Mouse (Mus musculus): ENCODE results near the gene Krt7. TPM values are rescaled to one million over a fixed set of nuclear protein-coding genes. Genes with fewer than 3 reads are reported as not detected.

Krt7 gene
- polyA plus RNA-seq (2015; fragmentation: Nextera tagmentation; extraction: Ambion mirVana): 659 and 724 TPM in 2 replicates

DNA sequence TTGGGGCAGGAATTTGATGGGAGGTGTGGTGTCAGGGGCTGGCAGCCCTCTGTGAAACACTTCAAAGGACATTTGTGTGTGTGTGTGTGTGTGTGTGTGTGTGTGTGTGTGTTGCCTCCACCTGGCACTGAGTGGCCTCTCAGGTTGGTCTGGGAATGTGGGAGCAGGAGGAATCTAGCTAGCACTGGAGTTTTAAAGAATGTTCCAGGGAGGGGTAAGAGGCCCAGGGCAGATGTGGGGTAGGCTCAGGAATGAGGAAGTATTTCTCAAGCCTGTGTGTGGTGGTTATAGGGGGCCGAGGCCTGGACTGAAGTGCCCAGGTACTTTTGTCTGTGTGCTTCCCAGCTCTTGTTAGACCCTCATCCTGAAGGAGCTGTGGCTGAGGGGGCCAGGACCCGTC is at the start of gene Krt7:
Gene Krt7, plus strand, starts transcription at position 269 of the 400 bp plus-strand sequence.

DNA sequence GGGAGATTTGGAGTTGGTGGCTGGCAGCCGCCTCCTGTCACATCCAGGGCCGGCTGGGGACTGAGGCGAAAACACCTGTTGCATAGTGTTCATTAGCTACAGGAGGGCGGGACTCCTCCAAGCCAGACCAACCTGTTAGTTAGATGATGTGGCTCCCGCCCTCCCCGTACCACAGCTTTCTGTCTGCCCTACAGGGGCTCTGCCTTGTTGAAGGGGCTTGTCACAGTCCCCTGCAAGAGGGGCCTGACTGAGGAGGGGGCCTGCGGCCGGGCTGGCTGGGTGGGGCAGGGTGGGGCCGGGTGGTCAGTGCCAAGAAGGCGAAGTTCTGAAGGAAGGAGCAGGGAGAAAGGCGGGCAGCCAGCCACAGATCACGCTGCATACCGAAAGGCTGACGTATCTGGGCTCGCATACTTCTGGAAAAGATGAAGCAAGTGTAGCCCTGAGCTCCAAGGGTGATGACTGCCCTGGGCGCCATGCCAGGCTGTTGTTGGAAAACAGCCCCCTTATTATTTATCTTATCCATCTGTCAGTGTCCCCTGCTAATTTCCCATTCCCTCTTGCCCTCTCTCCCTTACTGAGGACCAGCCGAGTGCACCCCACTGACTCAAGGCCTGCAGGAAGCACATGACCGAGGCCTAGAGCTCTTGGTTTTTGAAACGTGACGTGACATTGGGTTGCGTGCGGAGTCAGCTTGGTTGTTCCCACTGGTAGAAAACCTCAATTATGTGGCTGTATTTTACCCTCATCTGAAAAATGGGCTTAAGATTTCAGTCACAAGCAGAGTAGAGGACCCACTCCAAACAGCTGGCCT is 40.5 kb upstream of the Krt7 start, which contains the start of gene Krt80:
Gene Krt80, minus strand, starts transcription at position 62 of the 811 bp plus-strand sequence.

DNA sequence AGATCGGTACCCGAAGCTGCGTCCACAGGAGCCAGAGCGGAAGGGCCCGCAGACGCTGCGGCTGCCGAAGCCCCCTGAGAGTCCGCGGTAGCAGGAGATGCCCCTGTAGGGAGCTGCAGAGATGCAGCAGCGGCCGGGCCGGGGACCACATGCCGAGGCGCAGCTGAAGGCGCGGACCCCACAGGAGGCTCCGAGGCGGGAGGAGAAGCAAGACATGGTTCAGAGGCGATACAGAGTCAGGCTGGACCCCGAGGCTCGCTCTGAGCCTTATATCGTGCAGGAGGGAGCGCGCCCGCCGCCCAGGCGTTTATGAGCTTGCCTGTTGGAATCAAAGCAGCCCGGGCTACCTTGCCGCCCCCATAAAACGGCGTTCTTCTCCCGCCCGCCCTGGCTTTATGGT is 27.7 kb downstream of the Krt7 start, which contains the start of gene Krt87:
Gene Krt87, minus strand, starts transcription at position 250 of the 400 bp plus-strand sequence.

GRCm38 (mm10) chr15:101447444-101447843 is 36.6 kb downstream of the Krt7 start, which contains the start of gene Krt88:
Gene Krt88 (plus strand): TSS chr15:101447744.

DNA sequence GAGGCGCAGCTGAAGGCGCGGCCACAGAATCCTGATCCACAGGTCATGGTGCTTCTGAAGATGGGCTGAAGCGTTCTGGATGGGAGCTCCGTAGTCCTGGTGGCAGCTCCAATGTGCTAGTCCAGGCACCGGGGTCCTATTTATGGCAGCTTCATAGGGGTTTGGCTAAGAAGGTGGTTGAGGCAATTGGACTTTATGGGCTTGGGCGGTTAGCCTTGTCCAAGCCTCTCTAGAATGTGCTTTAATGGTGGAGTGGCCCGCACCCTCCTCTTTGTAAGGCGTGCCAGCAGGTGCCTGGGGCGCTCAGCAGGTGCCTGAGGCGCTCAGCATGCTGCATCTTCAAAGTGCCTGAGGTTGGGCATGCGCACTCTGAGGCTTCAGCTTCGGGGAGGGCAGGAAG is 52.8 kb downstream of the Krt7 start, which contains the start of gene Krt81:
Gene Krt81, minus strand, starts transcription at position 101 of the 400 bp plus-strand sequence.

DNA sequence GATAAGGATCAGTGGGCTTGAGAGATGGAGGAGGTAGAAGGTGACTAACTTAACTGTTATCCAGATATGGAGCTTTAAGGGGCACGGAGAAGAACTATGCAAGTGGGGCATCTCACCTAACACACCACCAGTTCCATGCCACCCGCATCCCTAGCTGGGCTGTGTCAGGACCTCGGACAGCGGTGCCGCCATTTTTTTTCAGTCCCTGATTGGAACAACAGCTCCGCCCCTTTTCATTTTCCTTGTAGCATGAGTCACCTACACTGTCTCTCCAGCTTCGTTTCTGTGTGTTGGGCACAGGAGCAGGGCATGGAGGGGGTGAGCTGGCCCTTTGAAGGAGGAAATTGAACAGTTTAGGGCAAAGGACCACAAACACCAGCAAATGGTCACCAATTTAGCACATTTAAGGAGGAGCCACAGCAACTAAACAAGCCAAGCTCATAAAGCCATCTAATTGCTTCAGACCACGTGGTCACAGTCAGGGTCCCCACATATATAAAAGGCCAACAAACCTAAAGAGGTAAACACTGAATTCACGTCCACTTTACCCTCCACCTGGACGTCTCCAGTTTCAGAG is 62.2 kb downstream of the Krt7 start, which contains the start of gene Krt86:
Gene Krt86, plus strand, starts transcription at position 527 of the 577 bp plus-strand sequence.

MicroRNAs encoded within 50 kb of the gene (microRNA counts, 519-probe panel; counts per million panel counts)
- microRNA mmu-miR-1941-3p (1,791 counts per million, percentile 19 among the panel's probes with 10 or more counts), microRNA mmu-miR-1941-5p (not detected)

Small RNAs within 50 kb of the gene (microRNA-seq; reads per million reads assigned to microRNA genes)
- 2.8 reads per million for gene Mir1941

Other genes with a start within 250 kb of the Krt7 start
- 3.3 and 3.4 TPM in 2 replicates for gene Acvr1b, start 237.0 kb upstream of the Krt7 start, polyA plus RNA-seq (2015; fragmentation: Nextera tagmentation; extraction: Ambion mirVana)
- 1.2 TPM in 2 replicates for gene Grasp, start 186.9 kb upstream of the Krt7 start, polyA plus RNA-seq (2015; fragmentation: Nextera tagmentation; extraction: Ambion mirVana)
- gene Nr4a1, start 156.8 kb upstream of the Krt7 start, polyA plus RNA-seq (2015; fragmentation: Nextera tagmentation; extraction: Ambion mirVana): 14.3 and 20.2 TPM in 2 replicates
- 40.7 and 49.5 TPM in 2 replicates for gene Atg101, start 126.8 kb upstream of the Krt7 start, polyA plus RNA-seq (2015; fragmentation: Nextera tagmentation; extraction: Ambion mirVana)
- gene 6030408B16Rik, start 117.8 kb upstream of the Krt7 start, polyA plus RNA-seq (2015; fragmentation: Nextera tagmentation; extraction: Ambion mirVana): 5.5 and 11.7 TPM in 2 replicates
- gene Krt80, start 40.9 kb upstream of the Krt7 start, polyA plus RNA-seq (2015; fragmentation: Nextera tagmentation; extraction: Ambion mirVana): 4.7 and 4.8 TPM in 2 replicates
- 0.05 and 0.11 TPM in 2 replicates for gene Krt87, start 27.8 kb downstream of the Krt7 start, polyA plus RNA-seq (2015; fragmentation: Nextera tagmentation; extraction: Ambion mirVana)
- not detected in 2 replicates for gene Krt88, start 36.7 kb downstream of the Krt7 start, polyA plus RNA-seq (2015; fragmentation: Nextera tagmentation; extraction: Ambion mirVana)
- gene Krt81, start 52.7 kb downstream of the Krt7 start, polyA plus RNA-seq (2015; fragmentation: Nextera tagmentation; extraction: Ambion mirVana): not detected in 2 replicates
- not detected in 2 replicates for gene Krt86, start 62.4 kb downstream of the Krt7 start, polyA plus RNA-seq (2015; fragmentation: Nextera tagmentation; extraction: Ambion mirVana)
- 0.51 TPM in 1 of 2 replicates, not detected in the other for gene Krt83, start 80.5 kb downstream of the Krt7 start, polyA plus RNA-seq (2015; fragmentation: Nextera tagmentation; extraction: Ambion mirVana)
- gene Gm49425, start 106.2 kb downstream of the Krt7 start, polyA plus RNA-seq (2015; fragmentation: Nextera tagmentation; extraction: Ambion mirVana): not detected in 2 replicates
- gene Krt84, start 121.8 kb downstream of the Krt7 start, polyA plus RNA-seq (2015; fragmentation: Nextera tagmentation; extraction: Ambion mirVana): 0.06 TPM in 1 of 2 replicates, not detected in the other
- gene Krt82, start 139.6 kb downstream of the Krt7 start, polyA plus RNA-seq (2015; fragmentation: Nextera tagmentation; extraction: Ambion mirVana): not detected in 2 replicates
- gene Krt90, start 151.9 kb downstream of the Krt7 start, polyA plus RNA-seq (2015; fragmentation: Nextera tagmentation; extraction: Ambion mirVana): 0.43 and 1.2 TPM in 2 replicates
- gene Krt75, start 162.9 kb downstream of the Krt7 start, polyA plus RNA-seq (2015; fragmentation: Nextera tagmentation; extraction: Ambion mirVana): 0.04 and 0.13 TPM in 2 replicates
- gene Gm5414, start 217.1 kb downstream of the Krt7 start, polyA plus RNA-seq (2015; fragmentation: Nextera tagmentation; extraction: Ambion mirVana): not detected in 2 replicates
- gene Gm5478, start 236.3 kb downstream of the Krt7 start, polyA plus RNA-seq (2015; fragmentation: Nextera tagmentation; extraction: Ambion mirVana): not detected in 2 replicates

Data from urinary bladder, postnatal 0 days (tissue).